Mouse (Mus musculus) stomach, embryonic 15.5 days (tissue): Measurements from ENCODE around the gene Gm5129. TPM values are rescaled to one million over a fixed set of nuclear protein-coding genes. Genes with fewer than 3 reads are reported as not detected.
A peak's percentile ranks its signal among the peaks of the same experiment; 100 is the strongest.
"Not testable (repeated sequence)": the region's sequence is repeated elsewhere in the genome, so short reads cannot be mapped to it uniquely, and the experiment has no call there.

Experiments used
- ATAC-seq: fragments of 200-750 bp; cut with Nextera tagmentation; 2 replicates; pipeline ENCODE4 v1.8.0; 2017; ENCODE audit warnings: low read depth, moderate number of reproducible peaks, moderate TSS enrichment; ENCODE audit not compliant: insufficient read depth, low FRiP score
- H3K27ac ChIP-seq: fragments of 300-500 bp; sonication (generic); 2 replicates; pipeline ENCODE4 v1.5.1; 2015; ENCODE audit warnings: mild to moderate bottlenecking, inconsistent platforms
- H3K27me3 ChIP-seq: fragments of 300-500 bp; sonication (generic); replicated peaks from 2 replicates; pipeline ENCODE4 v1.6.1; 2015; ENCODE audit warnings: inconsistent platforms
- H3K36me3 ChIP-seq: fragments of 300-500 bp; sonication (generic); 2 replicates; pipeline ENCODE4 v1.6.1; 2015; ENCODE audit warnings: inconsistent platforms
- H3K4me1 ChIP-seq: fragments of 300-500 bp; sonication (generic); 2 replicates; pipeline ENCODE4 v1.6.1; 2015; ENCODE audit warnings: inconsistent platforms
- H3K4me2 ChIP-seq: fragments of 300-500 bp; sonication (generic); 2 replicates; pipeline ENCODE4 v1.6.1; 2015; ENCODE audit warnings: mild to moderate bottlenecking, inconsistent platforms
- H3K4me3 ChIP-seq: fragments of 300-500 bp; sonication (generic); replicated peaks from 2 replicates; pipeline ENCODE4 v1.5.1; 2015; ENCODE audit warnings: inconsistent platforms
- H3K9ac ChIP-seq: fragments of 300-500 bp; sonication (generic); 2 replicates; pipeline ENCODE4 v1.6.1; 2015; ENCODE audit warnings: inconsistent platforms
- H3K9me3 ChIP-seq: fragments of 300-500 bp; sonication (generic); 2 replicates; pipeline ENCODE4 v1.6.1; 2016; ENCODE audit warnings: inconsistent platforms
- WGBS: fragments of 180-500 bp; shearing (Covaris S2); methylation state at CpG from one replicate; pipeline ENCODE4 v1.1.7; 2015; 5-methylcytosine and 5-hydroxymethylcytosine counted together
- polyA plus RNA-seq: library from polyadenylated mRNA; unstranded; fragments of >200 nt; fragmentation: Nextera tagmentation; extraction: Ambion mirVana; gene quantifications from 2 replicates; pipeline ENCODE4 v1.2.1, GENCODE M21; 2015

The Gm5129 gene
- polyA plus RNA-seq, 1 experiment from 2014 or later: not detected

DNA sequence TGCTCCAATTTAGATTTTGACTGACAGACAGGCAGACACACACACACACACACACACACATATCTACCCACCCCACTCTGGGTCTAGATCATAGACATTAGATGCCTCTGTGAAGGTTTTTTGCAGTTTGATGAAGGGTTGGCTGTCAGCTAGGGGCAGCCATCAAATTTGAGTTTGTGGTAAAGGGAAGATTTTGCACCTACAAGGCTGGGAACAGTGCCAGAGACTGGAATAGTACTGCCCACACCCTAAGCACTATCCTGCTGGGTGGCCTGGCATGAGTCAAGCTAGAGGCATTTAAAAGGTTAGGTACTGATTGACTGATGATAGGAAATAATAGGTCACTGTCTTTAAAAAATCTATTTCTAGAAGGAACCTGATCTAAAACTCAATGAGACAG lies 15.6 kb upstream of the Gm5129 start:
- no peak overlapping the region for H3K4me2 ChIP-seq
- peaks cover 31% of the 10 kb centered on the region for H3K36me3 ChIP-seq
- H3K27ac ChIP-seq: no peak overlapping the region

DNA sequence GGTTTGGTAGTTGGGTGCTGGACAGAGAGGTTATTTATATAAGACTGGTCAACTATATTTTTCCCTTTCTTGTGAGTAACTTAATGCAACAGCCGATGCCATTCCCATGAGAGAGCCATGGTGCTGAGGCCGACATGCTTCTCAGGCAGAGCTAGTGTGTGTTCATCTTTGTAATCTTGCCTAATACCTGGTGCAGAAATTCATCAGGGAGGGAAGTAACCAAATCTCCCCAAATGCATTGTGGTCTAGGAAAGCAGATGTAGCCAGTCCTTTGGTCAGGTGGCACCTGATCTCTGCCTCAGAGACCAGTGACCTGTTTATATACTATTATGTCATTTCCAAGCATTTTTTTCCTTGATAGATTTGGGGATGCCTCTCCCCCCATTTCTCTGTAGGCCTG lies 11.9 kb upstream of the Gm5129 start:
- H3K9me3 ChIP-seq: no peaks in the 10 kb centered on the region
- no peak overlapping the region for H3K27ac ChIP-seq
- H3K36me3 ChIP-seq: peaks cover 8% of the 10 kb centered on the region
- no peaks in the 10 kb centered on the region for H3K4me1 ChIP-seq
- no peak overlapping the region for H3K4me3 ChIP-seq
- ATAC-seq: no peak
- no peaks in the 10 kb centered on the region for H3K27me3 ChIP-seq
- 96% methylated on average over 2 of the region's 2 CpGs for WGBS
- H3K9ac ChIP-seq: no peak overlapping the region
- H3K4me2 ChIP-seq: no peak overlapping the region

More for the DNA sequence above, 15.6 kb upstream of the Gm5129 start:
- Histone ChIP-seq H3K4me1 (no peaks in the 10 kb centered on the region), H3K9ac (no peak overlapping the region), H3K4me3 (no peak overlapping the region), H3K27me3 (no peaks in the 10 kb centered on the region), H3K9me3 (no peaks in the 10 kb centered on the region)
- no peak for ATAC-seq

DNA sequence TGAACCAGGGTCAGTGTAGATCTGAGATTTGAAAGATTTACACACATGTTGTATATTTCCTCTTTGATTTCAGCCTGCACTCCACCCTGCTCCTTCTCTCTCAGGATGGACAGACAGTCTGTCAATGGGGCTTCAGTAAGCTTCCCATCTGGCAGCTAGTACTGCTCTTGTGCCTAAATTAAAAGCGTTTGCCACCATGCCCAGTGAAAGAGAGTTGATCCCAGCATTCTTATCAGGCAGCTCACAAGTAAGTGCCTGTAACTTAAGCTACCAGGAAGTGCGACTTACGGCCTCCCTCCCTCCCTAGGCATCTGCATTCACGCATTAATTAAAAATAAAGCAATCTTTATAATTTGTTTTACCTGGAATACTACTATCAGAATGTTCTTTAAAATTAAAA lies 5.4 kb upstream of the Gm5129 start:
- Histone ChIP-seq H3K9me3 (no peaks in the 10 kb centered on the region), H3K36me3 (no peaks in the 10 kb centered on the region), H3K9ac (no peak overlapping the region), H3K27me3 (no peaks in the 10 kb centered on the region), H3K27ac (no peak overlapping the region), H3K4me1 (peaks cover 5% of the 10 kb centered on the region; the same call in 1 of the 2 replicates), H3K4me3 (no peak overlapping the region), H3K4me2 (no peak overlapping the region)
- no peak for ATAC-seq
- WGBS: 77% methylated on average over 4 of the region's 4 CpGs

GRCm38 (mm10) chr5:29740651-29741050 lies 4.9 kb upstream of the Gm5129 start:
- Histone ChIP-seq H3K9ac (no peak overlapping the region), H3K4me1 (peaks cover 5% of the 10 kb centered on the region; the same call in 1 of the 2 replicates), H3K36me3 (no peaks in the 10 kb centered on the region), H3K4me2 (no peak overlapping the region), H3K4me3 (no peak overlapping the region), H3K9me3 (no peaks in the 10 kb centered on the region), H3K27me3 (no peaks in the 10 kb centered on the region), H3K27ac (no peak overlapping the region)
- ATAC-seq: no peak
- WGBS: 84% methylated on average over 1 of the region's 1 CpGs

- ATAC-seq: no peak
- H3K4me2 ChIP-seq: no peak overlapping the region
- H3K27ac ChIP-seq: no peak overlapping the region
- no peak overlapping the region for H3K4me3 ChIP-seq
- 82% methylated on average over 4 of the region's 4 CpGs for WGBS
- H3K9me3 ChIP-seq: no peaks in the 10 kb centered on the region
- no peaks in the 10 kb centered on the region for H3K36me3 ChIP-seq
- no peak overlapping the region for H3K9ac ChIP-seq
- H3K4me1 ChIP-seq: peaks cover 5% of the 10 kb centered on the region; the same call in 1 of the 2 replicates
- H3K27me3 ChIP-seq: no peaks in the 10 kb centered on the region
Observed at GRCm38 (mm10) chr5:29738076-29738475, 2.3 kb upstream of the Gm5129 start.

GRCm38 (mm10) chr5:29737471-29737870 lies 1.7 kb upstream of the Gm5129 start:
- H3K4me3 ChIP-seq: peak overlapping the region; percentile 83; the same call in 1 of the 2 replicates
- no peaks in the 10 kb centered on the region for H3K9me3 ChIP-seq
- peak overlapping the region; percentile 65 for H3K4me2 ChIP-seq
- no peaks in the 10 kb centered on the region for H3K27me3 ChIP-seq
- ATAC-seq: no peak
- H3K4me1 ChIP-seq: peaks cover 5% of the 10 kb centered on the region; the same call in 1 of the 2 replicates
- H3K27ac ChIP-seq: no peak overlapping the region
- H3K36me3 ChIP-seq: no peaks in the 10 kb centered on the region
- WGBS: 87% methylated on average over 5 of the region's 5 CpGs
- H3K9ac ChIP-seq: no peak overlapping the region

GRCm38 (mm10) chr5:29736942-29737341 lies 1.2 kb upstream of the Gm5129 start:
- H3K27ac ChIP-seq: 0 out of 2 replicates have a peak overlapping the region, but pooled peaks have one; percentile 93
- H3K4me2 ChIP-seq: peak overlapping the region; percentile 65
- H3K9ac ChIP-seq: peak overlapping the region; percentile 85; the same call in 1 of the 2 replicates
- no peaks in the 10 kb centered on the region for H3K9me3 ChIP-seq
- H3K4me1 ChIP-seq: peaks cover 5% of the 10 kb centered on the region; the same call in 1 of the 2 replicates
- no peaks in the 10 kb centered on the region for H3K27me3 ChIP-seq
- WGBS: 45% methylated on average over 9 of the region's 9 CpGs
- no peak for ATAC-seq
- H3K4me3 ChIP-seq: peak overlapping the region; percentile 83
- no peaks in the 10 kb centered on the region for H3K36me3 ChIP-seq

DNA sequence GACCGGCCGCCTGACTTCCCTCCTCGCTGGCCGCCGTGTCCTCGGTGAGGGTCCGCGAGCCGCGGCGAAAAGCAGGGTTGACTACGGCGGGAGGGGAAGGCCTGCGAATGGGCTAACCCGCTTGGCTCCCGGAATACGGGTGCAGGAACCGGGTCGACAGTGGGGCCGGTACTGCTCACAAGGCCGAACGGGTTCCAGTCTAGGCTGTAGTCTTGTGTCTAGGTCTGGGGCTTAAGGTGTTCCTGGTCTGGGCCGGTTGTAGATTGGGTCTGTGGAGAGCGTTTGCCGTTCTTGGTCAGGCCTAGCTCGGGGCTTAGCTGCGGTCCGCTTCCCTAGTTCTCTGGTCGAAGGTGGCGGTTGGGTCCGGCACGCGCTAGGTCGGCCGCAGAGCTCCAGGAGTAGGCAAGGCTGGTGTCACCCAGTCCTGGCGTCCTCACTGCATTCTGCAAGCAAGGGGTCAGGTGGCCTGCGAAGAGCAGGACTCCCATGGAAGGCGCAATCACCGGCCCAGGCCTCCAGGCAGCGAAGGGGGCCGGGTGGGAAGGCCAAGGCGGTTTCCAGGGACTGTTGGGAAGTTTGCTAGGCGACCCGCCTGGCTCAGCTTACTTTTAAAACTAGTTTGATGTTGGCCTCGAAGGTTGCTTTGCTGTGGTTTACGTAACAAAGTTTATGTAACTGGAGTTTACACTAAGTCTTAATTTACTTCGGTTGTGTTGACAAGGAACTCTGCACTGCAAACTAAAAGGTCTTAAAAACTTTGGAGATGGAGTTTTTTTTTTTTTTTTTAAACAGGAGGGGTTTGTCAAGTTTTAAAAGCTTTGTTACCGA lies 551 bp upstream of the Gm5129 start:
- H3K9me3 ChIP-seq: no peaks in the 10 kb centered on the region
- peak overlapping the region; percentile 65 for H3K4me2 ChIP-seq
- peaks cover 5% of the 10 kb centered on the region; the same call in 1 of the 2 replicates for H3K4me1 ChIP-seq
- H3K9ac ChIP-seq: peak overlapping the region; percentile 85
- H3K4me3 ChIP-seq: peak overlapping the region; percentile 83
- no peaks in the 10 kb centered on the region for H3K36me3 ChIP-seq
- peak; percentile 45 for ATAC-seq
- peak overlapping the region; percentile 93 for H3K27ac ChIP-seq
- WGBS: 1% methylated on average over 48 of the region's 48 CpGs
- H3K27me3 ChIP-seq: no peaks in the 10 kb centered on the region

- 45% methylated on average over 6 of the region's 6 CpGs for WGBS
- H3K4me2 ChIP-seq: peak overlapping the region; percentile 65
- ATAC-seq: no peak
- H3K9ac ChIP-seq: peak overlapping the region; percentile 20; the same call in 1 of the 2 replicates
- peak overlapping the region; percentile 83 for H3K4me3 ChIP-seq
- no peaks in the 10 kb centered on the region for H3K36me3 ChIP-seq
- H3K4me1 ChIP-seq: peaks cover 5% of the 10 kb centered on the region; the same call in 1 of the 2 replicates
- peak overlapping the region; percentile 93 for H3K27ac ChIP-seq
- H3K9me3 ChIP-seq: no peaks in the 10 kb centered on the region
- no peaks in the 10 kb centered on the region for H3K27me3 ChIP-seq
Observed at GRCm38 (mm10) chr5:29734831-29735510, 765 bp downstream of the Gm5129 start.

DNA sequence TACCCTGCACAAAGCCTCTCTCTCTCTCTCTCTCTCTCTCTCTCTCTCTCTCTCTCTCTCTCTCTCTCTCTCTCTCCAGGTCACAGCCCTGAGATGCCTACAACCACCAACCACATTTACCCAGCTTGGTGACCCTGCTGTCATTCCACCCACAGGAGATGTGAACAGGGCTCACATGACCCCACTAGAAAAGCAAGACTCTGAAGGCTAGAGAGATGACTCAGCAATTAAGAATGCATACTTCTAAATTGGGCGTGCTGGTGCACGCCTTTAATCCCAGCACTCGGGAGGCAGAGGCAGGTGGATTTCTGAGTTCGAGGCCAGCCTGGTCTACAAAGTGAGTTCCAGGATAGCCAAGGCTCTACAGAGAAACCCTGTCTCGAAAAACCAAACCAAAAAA lies 9.7 kb downstream of the Gm5129 start:
- ATAC-seq, H3K27me3 ChIP-seq, H3K27ac ChIP-seq, H3K36me3 ChIP-seq, H3K9me3 ChIP-seq, H3K4me2 ChIP-seq, H3K4me3 ChIP-seq, H3K9ac ChIP-seq, H3K4me1 ChIP-seq: not testable (repeated sequence)
- WGBS: 76% methylated on average over 5 of the region's 5 CpGs

GRCm38 (mm10) chr5:29725369-29725768 lies 10.4 kb downstream of the Gm5129 start:
- Histone ChIP-seq H3K4me3 (no peak overlapping the region), H3K27me3 (no peaks in the 10 kb centered on the region), H3K9ac (no peak overlapping the region), H3K4me2 (no peak overlapping the region), H3K9me3 (no peaks in the 10 kb centered on the region), H3K36me3 (no peaks in the 10 kb centered on the region), H3K4me1 (no peaks in the 10 kb centered on the region), H3K27ac (no peak overlapping the region)
- no peak for ATAC-seq
- WGBS: 86% methylated on average over 2 of the region's 2 CpGs

- WGBS: 18% methylated on average over 1 of the region's 1 CpGs
- Histone ChIP-seq H3K27me3 (no peaks in the 10 kb centered on the region), H3K4me2 (no peak overlapping the region), H3K4me3 (no peak overlapping the region), H3K9me3 (no peaks in the 10 kb centered on the region), H3K27ac (no peak overlapping the region), H3K9ac (no peak overlapping the region), H3K36me3 (no peaks in the 10 kb centered on the region), H3K4me1 (no peaks in the 10 kb centered on the region)
- no peak for ATAC-seq
Observed at GRCm38 (mm10) chr5:29721159-29721558, 14.6 kb downstream of the Gm5129 start.
